Mouse (Mus musculus): ENCODE measurements around the gene Gsta1. TPM values are rescaled to one million over a fixed set of nuclear protein-coding genes. Genes with fewer than 3 reads are reported as not detected.
A peak's percentile ranks its signal among the peaks of the same experiment; 100 is the strongest.

The Gsta1 gene
- polyA plus RNA-seq, 1 experiment from 2014 or later, result 2.8 TPM

DNA sequence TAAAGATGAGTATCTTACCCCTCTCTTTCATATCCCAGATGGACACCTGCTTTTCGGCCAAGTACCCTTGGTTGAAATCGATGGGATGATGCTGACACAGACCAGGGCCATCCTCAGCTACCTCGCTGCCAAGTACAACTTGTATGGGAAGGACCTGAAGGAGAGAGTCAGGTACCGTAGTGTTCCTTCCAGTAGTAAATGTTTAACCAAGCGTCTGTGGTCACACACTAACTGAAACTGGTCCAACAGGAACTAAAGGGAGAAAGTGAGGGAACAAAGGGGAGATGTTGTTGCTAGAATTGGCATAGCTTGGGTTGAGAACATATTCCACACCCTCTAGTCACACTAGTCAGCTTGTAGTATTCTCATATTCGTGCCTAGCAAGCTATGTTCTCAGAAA, 26.3 kb upstream of the Gsta1 start:
- H3K9me3 ChIP-seq (ENCODE audit: low read length), result no peaks in the 10 kb centered on the region
- no peak overlapping the region for H3K4me2 ChIP-seq (replicated peaks; ENCODE audit: low read depth, low read length)
- H3K4me1 ChIP-seq (ENCODE audit: insufficient read depth, low read length), result no peaks in the 10 kb centered on the region
- no peak overlapping the region for H3K4me3 ChIP-seq (ENCODE audit: low read length)
- 77% methylated on average over 6 of the region's 6 CpGs for WGBS
- no peak overlapping the region for H3K9ac ChIP-seq (replicated peaks; ENCODE audit: low read length)
- H3K27ac ChIP-seq (ENCODE audit: low read length), result peak overlapping the region; percentile 23; the same call in 1 of the 2 replicates
- peaks cover 41% of the 10 kb centered on the region for H3K36me3 ChIP-seq (ENCODE audit: insufficient read depth, low read length)
- ATAC-seq (ENCODE audit: low FRiP score, low TSS enrichment), result peak; percentile 42; the same call in 1 of the 2 replicates
- no peaks in the 10 kb centered on the region for H3K27me3 ChIP-seq (ENCODE audit: insufficient read depth, low read length)

DNA sequence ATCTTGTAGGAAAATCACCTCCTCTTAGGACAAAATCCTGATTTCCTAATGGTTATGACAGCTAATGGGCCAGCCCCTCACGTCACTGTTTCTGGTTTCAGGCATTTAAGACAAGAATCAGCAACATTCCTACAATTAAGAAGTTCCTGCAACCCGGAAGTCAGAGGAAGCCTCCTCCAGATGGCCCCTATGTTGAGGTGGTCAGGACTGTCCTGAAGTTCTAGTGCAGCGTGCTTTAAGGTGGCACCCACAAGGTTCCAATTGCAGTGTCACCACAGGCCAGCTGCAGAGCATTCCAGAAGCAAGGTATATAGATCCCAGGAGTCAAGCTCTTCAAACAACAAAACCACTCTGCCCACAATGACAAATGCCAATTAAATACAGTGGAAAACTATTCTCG, 21.5 kb upstream of the Gsta1 start:
- H3K27me3 ChIP-seq (ENCODE audit: insufficient read depth, low read length), result no peaks in the 10 kb centered on the region
- WGBS, result 58% methylated on average over 4 of the region's 4 CpGs
- no peak overlapping the region for H3K4me3 ChIP-seq (ENCODE audit: low read length)
- H3K27ac ChIP-seq (ENCODE audit: low read length), result no peak overlapping the region
- no peak overlapping the region for H3K4me2 ChIP-seq (replicated peaks; ENCODE audit: low read depth, low read length)
- peaks cover 40% of the 10 kb centered on the region for H3K36me3 ChIP-seq (ENCODE audit: insufficient read depth, low read length)
- no peaks in the 10 kb centered on the region for H3K4me1 ChIP-seq (ENCODE audit: insufficient read depth, low read length)
- ATAC-seq (ENCODE audit: low FRiP score, low TSS enrichment), result no peak
- no peak overlapping the region for H3K9ac ChIP-seq (replicated peaks; ENCODE audit: low read length)
- no peaks in the 10 kb centered on the region for H3K9me3 ChIP-seq (ENCODE audit: low read length)

DNA sequence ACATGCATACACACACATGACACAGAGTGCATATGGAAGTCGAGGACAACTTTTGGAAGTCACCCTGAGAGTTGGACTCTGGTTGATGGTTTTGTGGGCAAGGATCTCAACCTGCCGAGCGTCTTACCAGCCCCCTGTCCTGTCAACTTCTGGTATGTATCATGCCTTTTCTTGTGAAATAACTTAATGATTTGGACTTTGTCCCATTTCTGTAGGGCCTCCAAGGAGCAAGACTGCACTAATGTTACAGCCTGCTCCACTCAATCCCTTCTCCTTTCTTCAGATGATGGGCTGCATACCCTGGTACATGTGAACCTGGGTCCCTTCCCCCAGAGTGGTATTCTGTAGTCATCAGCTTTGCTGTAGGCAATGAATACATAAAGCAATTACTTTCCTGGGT, 20.4 kb upstream of the Gsta1 start:
- Histone ChIP-seq H3K4me3 (ENCODE audit: low read length) (no peak overlapping the region), H3K9me3 (ENCODE audit: low read length) (no peaks in the 10 kb centered on the region), H3K9ac (replicated peaks; ENCODE audit: low read length) (no peak overlapping the region), H3K4me2 (replicated peaks; ENCODE audit: low read depth, low read length) (no peak overlapping the region), H3K4me1 (ENCODE audit: insufficient read depth, low read length) (no peaks in the 10 kb centered on the region), H3K27me3 (ENCODE audit: insufficient read depth, low read length) (no peaks in the 10 kb centered on the region), H3K27ac (ENCODE audit: low read length) (no peak overlapping the region), H3K36me3 (ENCODE audit: insufficient read depth, low read length) (peaks cover 31% of the 10 kb centered on the region)
- ATAC-seq (ENCODE audit: low FRiP score, low TSS enrichment), result no peak
- 91% methylated on average over 3 of the region's 3 CpGs for WGBS

DNA sequence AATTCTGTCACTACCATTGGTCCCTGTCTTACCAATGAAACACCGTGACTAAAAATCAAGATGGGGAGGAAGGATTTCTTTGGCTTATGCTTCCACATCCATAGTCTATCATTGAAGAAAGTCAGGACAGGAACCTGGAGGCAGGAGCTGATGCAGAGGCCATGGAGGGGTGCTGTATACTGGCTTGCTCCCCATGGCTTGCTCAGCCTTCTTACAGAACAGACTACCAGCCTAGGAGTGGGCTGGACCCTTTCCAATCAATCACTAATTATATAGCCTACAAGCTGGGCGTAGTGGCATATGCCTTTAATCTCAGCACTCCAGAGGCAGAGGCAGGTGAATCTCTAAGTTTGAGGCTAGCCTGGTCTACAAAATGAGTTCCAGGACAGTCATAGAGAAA, 19.6 kb upstream of the Gsta1 start:
- no peaks in the 10 kb centered on the region for H3K9me3 ChIP-seq (ENCODE audit: low read length)
- 96% methylated on average over 2 of the region's 2 CpGs for WGBS
- H3K27me3 ChIP-seq (ENCODE audit: insufficient read depth, low read length), result no peaks in the 10 kb centered on the region
- peaks cover 25% of the 10 kb centered on the region for H3K36me3 ChIP-seq (ENCODE audit: insufficient read depth, low read length)
- ATAC-seq (ENCODE audit: low FRiP score, low TSS enrichment), result no peak
- H3K4me3 ChIP-seq (ENCODE audit: low read length), result no peak overlapping the region
- H3K4me1 ChIP-seq (ENCODE audit: insufficient read depth, low read length), result no peaks in the 10 kb centered on the region
- no peak overlapping the region for H3K9ac ChIP-seq (replicated peaks; ENCODE audit: low read length)
- H3K27ac ChIP-seq (ENCODE audit: low read length), result no peak overlapping the region
- no peak overlapping the region for H3K4me2 ChIP-seq (replicated peaks; ENCODE audit: low read depth, low read length)

DNA sequence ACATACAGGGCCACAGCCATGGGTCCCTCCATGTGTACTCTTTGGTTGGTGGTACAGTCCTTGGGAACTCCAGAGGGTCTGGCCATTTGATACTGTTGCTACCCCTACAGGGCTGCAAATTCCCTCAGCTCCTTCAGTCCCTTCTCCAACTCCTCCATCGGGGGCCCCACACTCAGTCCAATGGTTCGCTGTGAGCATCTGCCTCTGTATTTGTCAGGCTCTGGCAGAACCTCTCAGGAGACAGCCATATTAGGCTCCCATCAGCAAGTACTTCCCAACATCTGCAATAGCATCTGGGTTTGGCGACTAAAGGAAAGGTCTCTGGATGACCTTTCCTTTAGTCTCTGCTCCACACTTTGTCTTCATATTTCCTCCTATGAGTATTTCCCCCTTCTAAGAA, 18.9 kb upstream of the Gsta1 start:
- H3K9me3 ChIP-seq (ENCODE audit: low read length), result no peaks in the 10 kb centered on the region
- H3K27ac ChIP-seq (ENCODE audit: low read length), result no peak overlapping the region
- no peak overlapping the region for H3K4me3 ChIP-seq (ENCODE audit: low read length)
- no peak overlapping the region for H3K4me2 ChIP-seq (replicated peaks; ENCODE audit: low read depth, low read length)
- no peaks in the 10 kb centered on the region for H3K4me1 ChIP-seq (ENCODE audit: insufficient read depth, low read length)
- 89% methylated on average over 3 of the region's 3 CpGs for WGBS
- H3K36me3 ChIP-seq (ENCODE audit: insufficient read depth, low read length), result peaks cover 19% of the 10 kb centered on the region
- H3K27me3 ChIP-seq (ENCODE audit: insufficient read depth, low read length), result no peaks in the 10 kb centered on the region
- ATAC-seq (ENCODE audit: low FRiP score, low TSS enrichment), result no peak
- no peak overlapping the region for H3K9ac ChIP-seq (replicated peaks; ENCODE audit: low read length)

DNA sequence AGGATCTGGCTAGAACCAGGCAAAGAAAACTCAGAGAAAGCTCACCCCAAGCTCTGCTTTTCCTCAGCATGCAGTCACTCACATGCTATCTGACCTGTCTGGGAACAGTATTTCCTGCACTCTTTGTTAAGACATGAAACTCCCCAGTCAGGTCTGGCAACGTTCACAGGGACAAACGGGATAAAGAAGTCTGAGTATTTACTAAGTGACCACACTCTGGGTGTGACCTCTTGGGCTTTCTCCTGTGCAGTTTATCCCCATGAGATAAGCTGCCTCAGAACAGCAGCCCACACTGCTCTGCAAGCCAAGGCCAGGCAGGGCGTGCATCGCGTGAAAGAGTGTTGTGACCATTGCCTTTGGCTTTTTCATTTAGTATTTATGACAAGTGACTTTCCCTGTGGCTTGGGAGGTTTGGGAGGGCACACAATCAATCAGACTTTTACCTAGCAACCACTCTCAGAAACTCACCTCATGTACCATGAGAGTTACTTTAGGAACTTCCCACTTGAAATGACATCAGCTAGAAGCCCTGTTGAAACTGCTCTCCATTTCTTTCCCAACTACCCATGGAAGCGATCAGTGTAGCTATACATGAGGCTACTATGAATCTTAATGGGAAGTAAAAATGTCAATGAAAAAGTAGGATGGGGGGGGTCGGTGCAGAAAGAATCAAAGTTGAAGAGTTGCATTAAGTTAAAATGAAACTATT, 18.0 kb upstream of the Gsta1 start:
- Histone ChIP-seq H3K27ac (ENCODE audit: low read length) (no peak overlapping the region), H3K4me2 (replicated peaks; ENCODE audit: low read depth, low read length) (no peak overlapping the region)

DNA sequence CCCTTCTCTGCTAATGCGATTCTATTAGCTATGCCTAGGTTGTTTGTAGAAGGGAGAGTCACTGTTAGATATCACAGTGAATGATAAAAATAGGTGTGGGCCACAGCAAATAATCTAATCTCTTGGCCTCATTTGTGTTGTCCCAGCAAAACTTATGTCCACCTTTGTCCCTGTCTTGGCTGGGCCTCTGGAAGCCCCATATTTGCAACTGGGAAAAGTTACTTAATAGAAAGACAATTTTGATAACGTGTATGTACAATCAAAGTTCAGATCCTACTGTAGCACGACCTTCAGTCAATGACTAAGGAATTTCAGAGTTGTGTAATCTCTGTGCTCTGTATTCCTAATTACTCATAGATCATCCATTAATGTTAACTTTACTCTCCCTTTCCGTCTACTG, 13.4 kb upstream of the Gsta1 start:
- H3K27ac ChIP-seq (ENCODE audit: low read length), result no peak overlapping the region
- ATAC-seq (ENCODE audit: low FRiP score, low TSS enrichment), result no peak
- WGBS, result 71% methylated on average over 4 of the region's 4 CpGs
- H3K36me3 ChIP-seq (ENCODE audit: insufficient read depth, low read length), result no peaks in the 10 kb centered on the region
- no peaks in the 10 kb centered on the region for H3K9me3 ChIP-seq (ENCODE audit: low read length)
- H3K9ac ChIP-seq (replicated peaks; ENCODE audit: low read length), result no peak overlapping the region
- H3K27me3 ChIP-seq (ENCODE audit: insufficient read depth, low read length), result no peaks in the 10 kb centered on the region
- H3K4me2 ChIP-seq (replicated peaks; ENCODE audit: low read depth, low read length), result no peak overlapping the region
- H3K4me1 ChIP-seq (ENCODE audit: insufficient read depth, low read length), result no peaks in the 10 kb centered on the region
- H3K4me3 ChIP-seq (ENCODE audit: low read length), result no peak overlapping the region

More for the DNA sequence above, 18.0 kb upstream of the Gsta1 start:
- Histone ChIP-seq H3K9ac (replicated peaks; ENCODE audit: low read length) (no peak overlapping the region), H3K27me3 (ENCODE audit: insufficient read depth, low read length) (no peaks in the 10 kb centered on the region), H3K4me1 (ENCODE audit: insufficient read depth, low read length) (no peaks in the 10 kb centered on the region), H3K36me3 (ENCODE audit: insufficient read depth, low read length) (peaks cover 18% of the 10 kb centered on the region), H3K4me3 (ENCODE audit: low read length) (no peak overlapping the region), H3K9me3 (ENCODE audit: low read length) (no peaks in the 10 kb centered on the region)
- no peak for ATAC-seq (ENCODE audit: low FRiP score, low TSS enrichment)
- WGBS, result 70% methylated on average over 7 of the region's 7 CpGs

DNA sequence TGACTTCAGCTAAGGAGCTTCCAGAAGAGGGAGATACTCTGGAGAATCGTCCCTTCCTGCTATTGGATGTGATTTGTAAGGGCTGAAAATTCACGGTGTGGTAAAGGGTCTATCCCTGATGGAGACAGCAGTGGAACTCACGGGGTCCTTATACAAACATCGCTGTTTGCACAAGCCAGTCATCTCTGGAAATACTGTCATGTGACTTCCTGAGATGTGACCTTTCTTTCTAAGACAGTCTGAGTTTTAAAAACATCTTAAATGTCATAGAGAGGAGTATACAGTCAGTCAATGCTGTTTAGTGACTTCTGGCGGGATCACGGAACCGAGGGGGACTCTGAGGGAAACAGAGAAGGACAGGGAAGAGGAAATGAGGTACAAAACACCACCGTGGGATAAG, 7.8 kb upstream of the Gsta1 start:
- no peak overlapping the region for H3K27ac ChIP-seq (ENCODE audit: low read length)
- no peaks in the 10 kb centered on the region for H3K36me3 ChIP-seq (ENCODE audit: insufficient read depth, low read length)
- H3K9me3 ChIP-seq (ENCODE audit: low read length), result no peaks in the 10 kb centered on the region
- ATAC-seq (ENCODE audit: low FRiP score, low TSS enrichment), result no peak
- no peak overlapping the region for H3K9ac ChIP-seq (replicated peaks; ENCODE audit: low read length)
- no peaks in the 10 kb centered on the region for H3K27me3 ChIP-seq (ENCODE audit: insufficient read depth, low read length)
- H3K4me1 ChIP-seq (ENCODE audit: insufficient read depth, low read length), result peaks cover 7% of the 10 kb centered on the region
- H3K4me2 ChIP-seq (replicated peaks; ENCODE audit: low read depth, low read length), result no peak overlapping the region
- H3K4me3 ChIP-seq (ENCODE audit: low read length), result no peak overlapping the region
- 35% methylated on average over 8 of the region's 8 CpGs for WGBS

DNA sequence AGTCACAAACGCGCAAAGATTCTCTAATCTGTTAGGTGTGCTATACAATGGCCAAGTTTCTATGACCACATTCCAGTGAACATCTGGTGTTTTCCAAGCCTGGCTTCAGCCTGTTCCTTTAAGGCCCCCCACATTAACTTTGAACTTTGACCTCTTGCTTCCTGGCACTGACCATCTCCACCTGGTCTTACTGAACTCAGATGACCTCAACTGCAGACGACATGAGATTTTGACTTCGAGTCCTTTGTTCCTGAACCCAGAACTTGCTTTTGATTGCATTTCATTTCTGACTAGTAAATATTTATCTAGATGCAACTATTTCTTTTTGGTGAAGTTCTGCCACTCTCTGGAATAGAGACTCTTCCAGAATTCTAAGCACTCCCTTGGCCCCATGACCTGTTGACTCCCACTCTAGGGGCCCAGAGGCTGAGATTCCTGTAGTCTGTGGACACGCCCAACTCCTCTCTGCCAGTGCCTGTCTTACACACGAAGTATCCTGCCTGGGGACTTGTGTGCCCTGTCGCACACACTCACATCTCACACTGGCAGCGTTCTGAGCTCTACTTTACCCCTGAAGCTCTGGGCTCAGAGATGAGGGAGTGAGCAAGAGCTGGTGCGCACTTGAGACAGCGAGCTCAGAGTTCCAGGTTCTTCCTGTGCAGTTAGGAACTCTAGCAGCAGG, 7.1 kb upstream of the Gsta1 start:
- no peak overlapping the region for H3K27ac ChIP-seq (ENCODE audit: low read length)
- no peaks in the 10 kb centered on the region for H3K9me3 ChIP-seq (ENCODE audit: low read length)
- no peak overlapping the region for H3K4me2 ChIP-seq (replicated peaks; ENCODE audit: low read depth, low read length)
- 0 out of 2 replicates have a peak, but pooled peaks have one; percentile 46 for ATAC-seq (ENCODE audit: low FRiP score, low TSS enrichment)
- H3K4me3 ChIP-seq (ENCODE audit: low read length), result no peak overlapping the region
- 61% methylated on average over 10 of the region's 10 CpGs for WGBS
- no peaks in the 10 kb centered on the region for H3K27me3 ChIP-seq (ENCODE audit: insufficient read depth, low read length)
- H3K4me1 ChIP-seq (ENCODE audit: insufficient read depth, low read length), result peaks cover 7% of the 10 kb centered on the region
- H3K9ac ChIP-seq (replicated peaks; ENCODE audit: low read length), result no peak overlapping the region
- H3K36me3 ChIP-seq (ENCODE audit: insufficient read depth, low read length), result no peaks in the 10 kb centered on the region

DNA sequence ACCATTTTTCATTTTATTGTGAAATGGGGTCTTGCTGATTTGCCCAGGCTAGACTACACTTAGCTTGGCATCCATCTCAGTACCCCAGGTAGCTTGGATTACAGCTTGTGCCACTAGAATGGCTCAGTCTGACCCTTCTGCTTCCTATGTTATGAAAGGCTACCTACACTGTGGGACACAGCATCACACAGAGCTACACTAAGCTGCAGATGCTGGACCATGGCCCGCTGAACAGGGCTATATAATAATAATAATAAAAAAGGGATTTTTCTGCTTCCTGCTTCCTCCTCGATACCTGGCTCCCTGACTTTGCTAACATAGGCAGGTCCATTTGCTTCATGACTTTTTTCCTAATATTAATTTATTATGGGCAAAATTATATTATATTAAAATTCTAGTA, 6.0 kb upstream of the Gsta1 start:
- Histone ChIP-seq H3K27me3 (ENCODE audit: insufficient read depth, low read length) (no peaks in the 10 kb centered on the region), H3K4me2 (replicated peaks; ENCODE audit: low read depth, low read length) (no peak overlapping the region), H3K4me1 (ENCODE audit: insufficient read depth, low read length) (peaks cover 7% of the 10 kb centered on the region), H3K4me3 (ENCODE audit: low read length) (no peak overlapping the region), H3K9ac (replicated peaks; ENCODE audit: low read length) (no peak overlapping the region), H3K9me3 (ENCODE audit: low read length) (no peaks in the 10 kb centered on the region), H3K27ac (ENCODE audit: low read length) (no peak overlapping the region), H3K36me3 (ENCODE audit: insufficient read depth, low read length) (no peaks in the 10 kb centered on the region)
- 90% methylated on average over 2 of the region's 2 CpGs for WGBS
- ATAC-seq (ENCODE audit: low FRiP score, low TSS enrichment), result no peak
